In the genomic region with DNA sequence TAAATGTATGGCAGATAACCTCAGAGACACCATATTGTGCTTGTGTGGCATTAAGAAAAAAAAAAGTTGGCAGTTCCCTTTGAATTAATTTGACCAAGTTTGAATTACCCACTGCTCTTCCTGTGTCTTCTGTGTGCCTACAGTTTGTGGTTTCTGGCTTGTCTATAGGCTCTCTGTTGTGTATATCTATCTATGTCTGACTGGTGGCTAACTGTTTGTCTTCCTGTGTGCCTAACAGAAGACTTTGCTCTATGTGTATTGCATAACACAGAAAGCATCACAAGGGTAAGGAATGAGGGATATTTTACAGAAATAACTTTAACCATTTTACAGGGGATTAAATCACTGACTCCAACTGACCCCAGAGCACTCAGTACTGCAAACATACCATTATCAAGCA, we compare ENCODE assay signal across 33 mouse cellular contexts.
DNase-seq lines count a peak whose midpoint lies in the region; ATAC-seq and TF ChIP-seq lines count a peak whose summit lies in the region.
"Had no signal": no experiment of that assay in that cellular context is flagged by ENCODE, and none has a peak within 500 bp of the region (broad histone marks: within the 10 kb centered on the region; RNA-seq: fewer than 3 reads in every experiment).

No protein-coding gene starts in this region.

- no peaks in the 10 kb centered on the region for H3K36me3 ChIP-seq in liver, adult 2 months (ENCODE audit: control insufficient read depth, insufficient read depth, low read length)
- no peaks in the 10 kb centered on the region for H3K36me3 ChIP-seq in liver, embryonic 16.5 days (ENCODE audit: control insufficient read depth, insufficient read depth)
- H3K36me3 ChIP-seq: embryonic facial prominence, embryonic 10.5 days; embryonic facial prominence, embryonic 13.5 days; forebrain, embryonic 12.5 days; G1E; heart, embryonic 12.5 days; heart, embryonic 15.5 days; hindbrain, embryonic 10.5 days; hindbrain, embryonic 13.5 days had no signal

- H3K9ac ChIP-seq in liver, adult 2 months (ENCODE audit: low read depth, low read length) = no peak overlapping the region
- H3K9ac ChIP-seq in liver, embryonic 16.5 days (ENCODE audit: low read depth, low read length) = no peak overlapping the region
- H3K9ac ChIP-seq: embryonic facial prominence, embryonic 13.5 days; forebrain, embryonic 12.5 days; heart, embryonic 12.5 days; heart, embryonic 15.5 days; hindbrain, embryonic 13.5 days had no signal

- no peak overlapping the region for H3K4me2 ChIP-seq in liver, embryonic 16.5 days (ENCODE audit: low read depth, low read length)
- H3K4me2 ChIP-seq: embryonic facial prominence, embryonic 13.5 days; forebrain, embryonic 12.5 days; heart, embryonic 12.5 days; heart, embryonic 15.5 days; hindbrain, embryonic 13.5 days had no signal

- no peaks in the 10 kb centered on the region for H3K9me3 ChIP-seq in liver, embryonic 16.5 days (replicated peaks; ENCODE audit: control insufficient read depth, low read length)
- H3K9me3 ChIP-seq: embryonic facial prominence, embryonic 10.5 days; embryonic facial prominence, embryonic 13.5 days; forebrain, embryonic 12.5 days; heart, embryonic 12.5 days; heart, embryonic 15.5 days; hindbrain, embryonic 10.5 days; hindbrain, embryonic 13.5 days had no signal

- TF ChIP-seq CTCF in liver, adult 2 months (IDR thresholded peaks at IDR 0.05; ENCODE audit: low read depth, low read length) = no peak

- H3K27ac ChIP-seq in liver, adult 2 months (replicated peaks; ENCODE audit: insufficient read depth, low read depth, low read length) = no peak overlapping the region
- H3K27ac ChIP-seq in liver, embryonic 16.5 days (ENCODE audit: low read length) = no peak overlapping the region
- H3K27ac ChIP-seq: embryonic facial prominence, embryonic 10.5 days; embryonic facial prominence, embryonic 13.5 days; forebrain, embryonic 12.5 days; gastrocnemius, adult 2 months; heart, embryonic 15.5 days; hindbrain, embryonic 10.5 days; hindbrain, embryonic 13.5 days had no signal

- H3K4me3 ChIP-seq in liver, adult 2 months (ENCODE audit: insufficient read depth, low read depth, low read length) = no peak overlapping the region
- no peak overlapping the region for H3K4me3 ChIP-seq in liver, embryonic 16.5 days (ENCODE audit: low read depth, low read length)
- H3K4me3 ChIP-seq: embryonic facial prominence, embryonic 10.5 days; embryonic facial prominence, embryonic 13.5 days; erythroblast, embryonic 14.5 days; forebrain, embryonic 12.5 days; gastrocnemius, adult 2 months; heart, embryonic 12.5 days; heart, embryonic 15.5 days; hindbrain, embryonic 10.5 days; hindbrain, embryonic 13.5 days had no signal

- DNase-seq in liver, adult 2 months (ENCODE audit: extremely low read depth, low read depth, low spot score) = peak; percentile 47
- no peak for DNase-seq in liver
- no peak for DNase-seq in layer of hippocampus, adult 8-10 months (ENCODE audit: low spot score in 2 of 2)
- no peak for DNase-seq in left cerebral cortex, adult 9 months (ENCODE audit: low spot score in 2 of 2)
- DNase-seq: adrenal gland, adult 2 months; adrenal gland, postnatal 14 days; B cell, adult 2 months; cerebellum, adult 11 months; cerebellum, adult 2 months; cerebellum, adult 9-11 months; cerebellum, postnatal 25 days; embryo, embryonic 11 days; gastrocnemius, adult 2 months; gastrocnemius, postnatal 14 days; heart, adult 18-20 months; heart, postnatal 10 days; heart, postnatal 36 days had no signal

- TF ChIP-seq POLR2A in liver, adult 2 months (IDR thresholded peaks at IDR 0.05; ENCODE audit: extremely low read depth, insufficient read depth, low read length) = no peak

- no peaks in the 10 kb centered on the region for H3K27me3 ChIP-seq in liver, adult 2 months (ENCODE audit: control insufficient read depth, insufficient read depth, low read length)
- no peaks in the 10 kb centered on the region for H3K27me3 ChIP-seq in liver, embryonic 16.5 days (ENCODE audit: control insufficient read depth, insufficient read depth, low read depth, low read length)
- H3K27me3 ChIP-seq: CH12.LX; embryonic facial prominence, embryonic 13.5 days; heart, embryonic 12.5 days; heart, embryonic 15.5 days; hindbrain, embryonic 13.5 days; Patski had no signal

- peak; percentile 42; the same call in 1 of the 2 replicates for ATAC-seq in granulocyte monocyte progenitor cell, adult 5-6 weeks (replicated peaks; ENCODE audit: poor library complexity, severe bottlenecking)
- ATAC-seq in liver, embryonic 16.5 days (ENCODE audit: low read depth) = peak; percentile 83
- ATAC-seq in monocyte, adult 5-6 weeks (replicated peaks; ENCODE audit: insufficient number of reproducible peaks, low FRiP score, low TSS enrichment, poor library complexity, severe bottlenecking) = no peak
- ATAC-seq: forebrain, embryonic 16.5 days; hindbrain, embryonic 16.5 days; Patski had no signal

- no peaks in the 10 kb centered on the region for H3K4me1 ChIP-seq in liver, adult 2 months (ENCODE audit: control insufficient read depth, insufficient read depth, low read length)
- H3K4me1 ChIP-seq in liver, embryonic 16.5 days (ENCODE audit: control insufficient read depth, low read depth, low read length) = no peaks in the 10 kb centered on the region
- H3K4me1 ChIP-seq: embryonic facial prominence, embryonic 10.5 days; embryonic facial prominence, embryonic 13.5 days; heart, embryonic 12.5 days; heart, embryonic 15.5 days; hindbrain, embryonic 10.5 days had no signal

- H3K79me2 ChIP-seq in liver, adult 2 months (ENCODE audit: control insufficient read depth, insufficient read depth, low read length) = no peaks in the 10 kb centered on the region
